Mouse (Mus musculus): ENCODE data around the gene Plppr1.

Plppr1 gene

DNA sequence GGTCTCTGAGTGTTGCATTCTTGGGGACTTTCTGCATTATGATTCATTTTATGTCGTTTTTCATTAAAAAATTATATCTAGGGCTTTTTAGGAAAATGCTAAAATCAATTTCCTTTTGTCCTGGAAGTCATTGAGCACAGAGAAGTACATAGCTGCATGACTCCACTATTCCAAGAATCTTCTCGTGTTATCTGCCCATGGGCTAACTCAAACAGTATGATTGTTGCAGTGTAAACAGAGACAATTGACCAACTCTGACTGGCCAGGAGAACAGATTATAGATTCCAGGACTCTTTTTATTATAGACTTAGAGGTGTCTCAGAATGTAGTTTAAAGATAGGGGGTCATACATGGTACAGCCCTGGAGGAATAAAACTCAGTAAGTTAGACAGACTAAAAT, 327.8 kb downstream of the Plppr1 start:
- DNase-seq (ENCODE audit: low spot score), result no peak

Data from embryo, embryonic 10.5 days (tissue).